Mouse (Mus musculus) G1E (cell line): ENCODE results near the gene Dqx1.

Experiments used
- CTCF ChIP-seq: IDR thresholded peaks from 2 replicates; pipeline ENCODE4 v1.5.1; 2012; ENCODE audit warnings: low read depth, low read length, inconsistent platforms, mixed read lengths
- GATA1 ChIP-seq: IDR thresholded peaks from 2 replicates; pipeline ENCODE4 v1.6.1; 2012; ENCODE audit warnings: borderline replicate concordance, low read length, inconsistent platforms, mixed read lengths
- TAL1 ChIP-seq: conservative IDR thresholded peaks from 2 replicates; pipeline ENCODE4 v1.6.1; 2012; ENCODE audit warnings: low read depth, low read length, inconsistent platforms, mixed read lengths

DNA sequence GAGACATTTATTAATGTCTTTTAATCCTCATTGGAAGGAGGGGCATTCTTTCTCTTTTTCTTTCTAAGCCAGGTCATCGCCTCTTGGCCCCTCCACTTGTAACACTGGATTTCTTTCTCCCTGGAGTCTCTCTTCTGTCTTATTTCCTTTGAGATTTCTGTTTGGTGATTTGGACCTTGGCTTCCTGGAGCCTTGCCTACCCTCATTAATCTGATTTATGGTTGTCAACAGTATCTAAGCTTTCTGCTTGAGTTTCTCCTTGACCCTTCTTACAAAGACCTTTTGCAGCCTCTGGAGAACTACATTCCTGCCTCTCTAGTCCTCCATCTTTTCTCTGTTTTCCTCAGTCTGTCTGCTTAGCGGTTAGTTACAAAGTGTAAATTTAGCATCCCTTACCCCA lies 40.8 kb downstream of the Dqx1 start:
- TF ChIP-seq CTCF (no peak), TAL1 (no peak), GATA1 (no peak)
